Mouse (Mus musculus): ENCODE data around the gene Plekhg3.
A peak's percentile ranks its signal among the peaks of the same experiment; 100 is the strongest.

Plekhg3 gene

DNA sequence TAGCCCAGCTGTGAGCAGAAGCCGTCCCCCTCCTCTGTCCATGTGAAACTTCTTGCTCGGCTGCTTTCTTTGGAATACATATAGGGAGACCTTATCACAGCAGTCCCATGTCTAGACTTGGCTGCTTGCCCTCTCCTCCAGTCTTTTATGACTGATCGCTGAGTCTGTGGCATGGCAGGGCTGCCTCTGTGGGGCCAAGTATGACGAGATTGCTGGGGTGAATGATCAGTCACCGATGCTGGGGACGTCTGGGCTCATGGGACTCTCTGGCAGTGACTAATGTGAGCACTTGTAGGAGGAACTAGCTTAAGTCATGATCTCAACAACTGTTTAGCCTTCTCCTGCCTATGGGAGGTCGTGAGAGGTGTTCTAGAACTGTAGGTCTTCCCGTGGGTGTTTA lies 21.6 kb downstream of the Plekhg3 start:
- DNase-seq (ENCODE audit: low spot score), result no peak

GRCm38 (mm10) chr12:76552958-76553357 lies 22.3 kb downstream of the Plekhg3 start:
- no peak for DNase-seq (ENCODE audit: low spot score)

- DNase-seq (ENCODE audit: low spot score), result peak; percentile 67
These were observed 23.2 kb downstream of the Plekhg3 start for GRCm38 (mm10) chr12:76553917-76554316.

GRCm38 (mm10) chr12:76554392-76554791 lies 23.7 kb downstream of the Plekhg3 start:
- no peak for DNase-seq (ENCODE audit: low spot score)

- DNase-seq (ENCODE audit: low spot score), result no peak
These were observed 24.2 kb downstream of the Plekhg3 start for GRCm38 (mm10) chr12:76554871-76555386.

DNA sequence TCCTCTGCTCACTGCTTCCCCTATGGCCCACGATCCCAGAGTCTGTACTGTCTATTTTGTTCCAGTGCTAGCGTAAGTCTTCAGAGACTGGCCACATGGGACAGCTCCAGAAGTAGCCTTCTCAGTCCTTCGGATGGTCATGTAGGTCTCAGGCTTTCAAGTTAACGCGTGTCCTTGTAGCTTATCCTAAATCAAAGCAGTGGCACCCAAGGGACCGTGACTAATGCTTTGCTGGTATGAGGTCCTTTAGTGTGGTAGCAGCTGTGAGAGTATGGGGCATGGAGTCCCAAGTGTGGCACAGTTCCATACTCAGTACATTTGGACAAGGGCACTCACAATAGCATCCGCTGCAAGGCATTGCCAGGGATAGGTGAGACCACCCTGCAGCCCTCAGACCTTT lies 25.5 kb downstream of the Plekhg3 start:
- DNase-seq (ENCODE audit: low spot score), result no peak

DNA sequence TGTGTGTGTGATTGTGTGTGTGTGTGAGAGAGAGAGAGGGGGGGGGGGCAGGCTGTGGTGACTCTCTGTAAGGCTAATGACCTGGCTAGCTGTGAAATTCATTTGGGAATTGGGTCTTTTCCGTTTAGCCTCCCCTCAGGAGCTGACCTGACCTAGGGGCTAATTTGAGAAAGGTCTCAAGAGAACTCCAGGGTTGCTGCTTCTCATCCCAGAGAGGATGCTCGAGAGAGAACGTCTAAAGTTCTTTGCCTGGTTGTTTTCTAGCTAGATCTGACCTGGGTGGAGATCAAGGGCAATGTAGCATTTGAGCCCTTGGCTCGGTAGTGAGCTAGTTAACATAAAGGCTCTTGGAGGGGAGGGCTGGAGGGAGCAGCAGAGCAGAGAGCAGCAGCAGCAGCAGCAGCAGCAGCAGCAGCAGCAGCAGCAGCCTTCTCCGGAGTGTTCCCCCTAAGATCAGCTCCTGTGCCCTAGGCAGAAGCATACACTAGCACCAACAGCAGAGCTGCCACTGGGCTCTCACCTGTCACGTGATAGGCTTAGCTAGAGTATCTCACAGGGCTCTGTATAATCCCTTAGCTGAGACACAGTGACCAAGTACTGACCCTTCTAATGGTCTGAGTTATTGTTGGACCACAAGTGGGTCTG lies 26.2 kb downstream of the Plekhg3 start:
- DNase-seq (ENCODE audit: low spot score), result no peak

DNA sequence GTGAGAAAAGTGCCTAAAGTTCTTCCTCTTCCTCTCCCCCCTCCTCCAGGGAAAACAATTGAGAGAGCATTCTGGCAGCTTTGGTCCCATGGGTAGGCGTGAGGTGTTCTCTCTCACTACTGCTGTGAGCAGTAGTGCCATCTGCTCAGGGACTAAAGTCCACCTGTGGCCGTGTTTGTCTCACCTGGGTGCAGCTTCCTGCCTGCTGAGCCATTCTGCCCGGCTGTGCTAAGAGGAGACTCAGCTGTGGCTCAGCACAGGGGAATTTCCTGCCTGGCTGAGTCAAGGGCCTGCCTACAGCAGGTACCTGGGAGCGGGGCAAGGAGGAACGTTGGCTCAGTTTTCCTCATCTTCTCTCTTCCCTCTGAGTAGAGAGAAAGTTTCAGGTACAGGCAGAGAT lies 27.5 kb downstream of the Plekhg3 start:
- DNase-seq (ENCODE audit: low spot score), result no peak

GRCm38 (mm10) chr12:76562196-76562595 lies 31.5 kb downstream of the Plekhg3 start:
- DNase-seq (ENCODE audit: low spot score), result no peak

DNA sequence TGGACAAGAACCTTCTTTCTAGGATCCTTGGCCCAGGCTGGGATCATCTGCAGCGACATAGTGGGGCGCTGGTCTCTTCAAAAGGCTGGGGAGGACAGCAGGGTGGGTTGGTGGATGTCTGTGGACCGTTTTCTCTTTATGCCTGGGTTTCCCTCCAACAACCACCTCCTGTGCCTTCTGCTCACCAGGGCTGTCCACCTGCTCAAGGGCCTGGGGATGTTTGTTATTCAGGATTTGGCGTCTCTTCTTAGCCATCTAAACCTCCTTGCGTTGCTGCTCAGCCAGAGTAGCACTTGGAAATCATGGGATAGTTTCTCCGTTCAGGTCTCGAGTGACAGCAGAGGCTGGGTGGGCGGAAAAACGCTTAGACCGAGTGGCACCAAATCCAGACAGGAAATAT lies 35.6 kb downstream of the Plekhg3 start:
- no peak for DNase-seq (ENCODE audit: low spot score)

GRCm38 (mm10) chr12:76570221-76570940 lies 39.7 kb downstream of the Plekhg3 start:
- DNase-seq (ENCODE audit: low spot score), result no peak

DNA sequence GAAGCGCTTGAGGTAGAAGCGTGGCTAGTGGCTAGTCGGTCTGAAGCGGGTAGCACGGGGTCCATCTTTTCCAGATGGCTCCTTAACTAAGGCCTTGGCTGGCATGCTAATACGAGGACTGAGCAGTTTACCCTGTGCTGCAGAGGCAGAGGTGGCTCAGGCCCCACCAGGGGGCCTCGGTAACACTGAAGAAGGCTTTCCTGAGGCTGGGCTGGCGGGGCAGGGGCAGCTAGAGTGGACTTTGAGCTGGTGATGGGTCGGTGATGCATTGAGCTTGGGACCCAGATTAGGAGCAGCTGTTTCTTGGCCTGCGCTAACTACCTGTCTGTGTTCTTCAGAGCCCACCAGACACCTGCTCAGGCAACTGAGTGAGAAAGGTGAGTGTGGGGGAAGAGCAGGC lies 40.6 kb downstream of the Plekhg3 start:
- no peak for DNase-seq (ENCODE audit: low spot score)

DNA sequence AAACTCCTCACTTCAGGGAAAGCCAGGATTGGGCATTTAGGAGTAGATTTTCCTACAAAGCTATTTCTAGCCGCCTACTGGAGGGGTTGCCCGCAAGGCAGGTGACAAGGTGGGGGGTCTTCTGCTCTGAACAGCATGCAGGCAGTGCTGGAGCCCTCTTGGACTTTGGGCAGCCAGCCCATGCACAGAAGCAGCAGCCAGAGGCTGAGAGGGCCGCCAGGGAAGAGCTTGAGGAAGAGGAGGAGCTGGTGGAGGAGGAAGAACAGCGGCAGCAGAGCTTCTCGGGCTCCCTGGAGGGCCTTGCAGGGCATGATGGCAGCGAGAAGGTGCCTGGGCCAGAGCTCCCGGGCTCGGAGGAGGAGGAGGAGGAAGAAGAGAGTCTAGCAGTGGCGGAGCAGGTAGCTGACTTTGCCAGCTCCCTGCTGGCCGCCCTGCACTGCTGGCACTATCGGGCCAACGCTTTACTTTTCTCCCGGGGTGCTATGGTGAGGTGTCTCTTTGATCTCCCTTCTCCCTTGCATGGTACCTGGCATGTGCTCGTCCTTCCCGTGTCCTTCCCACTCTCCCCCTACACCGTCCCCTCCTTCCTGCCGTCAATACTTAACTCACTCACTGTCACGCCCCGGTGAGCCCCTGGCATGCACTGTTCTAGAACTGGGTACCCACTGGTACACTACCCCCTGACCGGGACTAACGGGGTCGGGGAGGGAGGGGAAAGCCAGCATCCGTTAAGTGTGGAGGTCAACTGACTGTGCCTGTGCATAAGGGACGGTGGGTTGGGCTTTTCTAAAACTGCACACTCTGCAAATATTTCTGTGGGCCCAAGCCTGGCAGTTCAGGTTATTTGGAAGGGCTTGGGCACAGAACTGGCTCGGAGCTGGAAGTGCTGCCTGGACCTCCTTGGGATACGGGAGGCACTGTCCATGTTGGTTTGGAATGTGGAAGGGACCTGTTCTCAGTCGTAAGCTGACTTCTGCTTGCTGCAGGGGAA lies 41.9 kb downstream of the Plekhg3 start:
- DNase-seq (ENCODE audit: low spot score), result no peak

- DNase-seq (ENCODE audit: low spot score), result no peak
These were observed 42.7 kb downstream of the Plekhg3 start for GRCm38 (mm10) chr12:76573381-76573780.

- no peak for DNase-seq (ENCODE audit: low spot score)
These were observed 44.1 kb downstream of the Plekhg3 start for GRCm38 (mm10) chr12:76574815-76575214.

GRCm38 (mm10) chr12:76576061-76576460 lies 45.4 kb downstream of the Plekhg3 start:
- DNase-seq (ENCODE audit: low spot score), result no peak

- no peak for DNase-seq (ENCODE audit: low spot score)
These were observed 46.1 kb downstream of the Plekhg3 start for GRCm38 (mm10) chr12:76576806-76577205.

- DNase-seq (ENCODE audit: low spot score), result no peak
These were observed 47.2 kb downstream of the Plekhg3 start for GRCm38 (mm10) chr12:76577858-76578257.

DNA sequence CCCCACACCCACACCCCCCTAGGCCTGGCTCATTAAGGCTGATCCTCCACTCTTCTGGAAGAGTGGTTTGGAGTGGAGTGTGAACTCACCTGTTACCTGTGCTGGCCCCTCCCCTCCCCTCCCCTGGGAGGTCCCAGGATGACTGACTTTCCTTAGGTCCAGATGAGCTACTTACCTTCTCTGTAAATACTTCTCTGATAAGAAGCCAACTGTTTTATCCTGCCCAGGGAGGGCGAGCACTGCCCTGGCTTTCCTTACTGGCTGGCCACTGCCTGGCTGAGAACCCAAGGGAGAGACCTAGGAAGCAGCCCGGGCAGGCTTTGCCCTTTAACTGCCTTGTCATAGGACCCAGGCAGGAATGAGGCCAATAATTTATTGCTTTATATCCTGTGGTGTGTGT lies 47.8 kb downstream of the Plekhg3 start:
- DNase-seq (ENCODE audit: low spot score), result no peak

GRCm38 (mm10) chr12:76579806-76580205 lies 49.1 kb downstream of the Plekhg3 start:
- no peak for DNase-seq (ENCODE audit: low spot score)

DNA sequence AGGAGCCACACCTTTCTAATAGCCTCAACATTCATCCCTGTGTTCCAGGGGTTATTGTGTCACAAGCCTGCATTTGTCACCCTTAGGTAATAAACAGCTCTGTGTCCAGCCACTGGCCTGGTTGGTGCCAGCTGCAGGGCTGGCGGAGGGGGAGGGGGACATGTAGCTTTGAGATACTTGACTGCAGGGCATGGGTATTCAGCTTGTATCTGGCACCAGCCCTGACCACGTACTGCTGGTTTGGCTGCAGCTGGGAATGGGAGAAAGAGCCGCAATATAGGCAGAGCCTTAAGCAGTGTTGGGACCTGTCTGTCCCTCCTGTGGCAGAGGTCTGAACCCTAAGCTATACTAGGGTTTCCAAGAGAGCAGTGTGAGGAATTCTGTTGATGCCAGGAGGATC lies 51.4 kb downstream of the Plekhg3 start:
- DNase-seq (ENCODE audit: low spot score), result no peak

- peak; percentile 48 for DNase-seq (ENCODE audit: low spot score)
These were observed 52.1 kb downstream of the Plekhg3 start for GRCm38 (mm10) chr12:76582841-76583240.

Measured in testis, postnatal 14 days (tissue).